Mouse (Mus musculus) C2C12 (cell line): ENCODE measurements at regions not wholly inside any gene's neighbourhood (a gene's known extent, or its start where the extent isn't known, plus 50 kb on each side); places are given as distances from the start of the nearest gene placed in this dataset.

Experiments
- H3K27me3 ChIP-seq: one replicate; pipeline ENCODE4 v1.6.1; 2011; ENCODE audit not compliant: control insufficient read depth, insufficient read depth, insufficient read length
- H3K36me3 ChIP-seq: one replicate; pipeline ENCODE4 v1.6.1; 2011; ENCODE audit not compliant: control insufficient read depth, insufficient read depth
- H3K4me3 ChIP-seq: one replicate; pipeline ENCODE4 v1.5.1; 2011; ENCODE audit warnings: mild to moderate bottlenecking, control low read depth; ENCODE audit not compliant: poor library complexity, insufficient read depth, severe bottlenecking
- H3K79me2 ChIP-seq: one replicate; pipeline ENCODE4 v1.6.1; 2011; ENCODE audit not compliant: control insufficient read depth, insufficient read depth
- H3K79me3 ChIP-seq: one replicate; pipeline ENCODE4 v1.6.1; 2011; ENCODE audit warnings: low read depth, control low read depth
- H3ac ChIP-seq: one replicate; pipeline ENCODE3; 2011; ENCODE audit warnings: low read depth; ENCODE audit not compliant: control insufficient read depth, insufficient read length
- CEBPB ChIP-seq: IDR thresholded peaks from one replicate; pipeline ENCODE4 v1.6.1; 2011; ENCODE audit warnings: low read depth, mild to moderate bottlenecking, control low read depth, moderate library complexity
- CTCF ChIP-seq: IDR thresholded peaks from one replicate; pipeline ENCODE4 v1.5.1; 2011; ENCODE audit not compliant: control insufficient read depth, insufficient read depth, insufficient read length
- FOSL1 ChIP-seq: IDR thresholded peaks from one replicate; pipeline ENCODE4 v1.8.0; 2011; ENCODE audit warnings: mild to moderate bottlenecking, low read length; ENCODE audit not compliant: poor library complexity, insufficient read depth, severe bottlenecking
- MAX ChIP-seq: IDR thresholded peaks from one replicate; pipeline ENCODE4 v1.6.1; 2011; ENCODE audit warnings: mild to moderate bottlenecking, control low read depth
- MYOD1 ChIP-seq: IDR thresholded peaks from one replicate; pipeline ENCODE4 v1.6.1; 2011; ENCODE audit warnings: low read depth; ENCODE audit not compliant: control insufficient read depth, insufficient read length
- MYOG ChIP-seq: IDR thresholded peaks from one replicate; pipeline ENCODE4 v1.6.1; 2011; ENCODE audit not compliant: control insufficient read depth, insufficient read length; ENCODE audit errors: extremely low read depth
- USF1 ChIP-seq: IDR thresholded peaks from one replicate; pipeline ENCODE4 v1.6.1; 2011; ENCODE audit warnings: low read depth, mild to moderate bottlenecking, control low read depth, moderate library complexity

- H3K4me3 ChIP-seq, result no peak overlapping the region
- H3K79me2 ChIP-seq, result no peaks in the 10 kb centered on the region
- no peaks in the 10 kb centered on the region for H3K27me3 ChIP-seq
- no peak overlapping the region for H3ac ChIP-seq
- H3K79me3 ChIP-seq, result no peaks in the 10 kb centered on the region
- no peaks in the 10 kb centered on the region for H3K36me3 ChIP-seq
- no peak for TF ChIP-seq MYOG
- no peak for TF ChIP-seq CEBPB
- TF ChIP-seq MAX, result no peak
- TF ChIP-seq FOSL1, result no peak
- no peak for TF ChIP-seq MYOD1
- TF ChIP-seq USF1, result no peak
- TF ChIP-seq CTCF, result no peak
Measured at GRCm38 (mm10) chr11:17665624-17666552, 287.8 kb downstream of the Etaa1 start.

- Histone ChIP-seq H3K79me3 (no peaks in the 10 kb centered on the region), H3K79me2 (no peaks in the 10 kb centered on the region), H3K36me3 (no peaks in the 10 kb centered on the region), H3K27me3 (no peaks in the 10 kb centered on the region), H3ac (no peak overlapping the region), H3K4me3 (no peak overlapping the region)
- TF ChIP-seq FOSL1 (peak; percentile 5), USF1 (no peak)
Measured at GRCm38 (mm10) chr11:17680998-17681397, 272.7 kb downstream of the Etaa1 start.

- H3ac ChIP-seq, result no peak overlapping the region
- no peaks in the 10 kb centered on the region for H3K36me3 ChIP-seq
- H3K79me2 ChIP-seq, result no peaks in the 10 kb centered on the region
- H3K27me3 ChIP-seq, result no peaks in the 10 kb centered on the region
- H3K4me3 ChIP-seq, result no peak overlapping the region
- TF ChIP-seq MYOG, result no peak
- no peak for TF ChIP-seq MYOD1
- peak; percentile 9 for TF ChIP-seq CTCF
- no peak for TF ChIP-seq USF1
- TF ChIP-seq CEBPB, result peak; percentile 78
- TF ChIP-seq FOSL1, result no peak
- TF ChIP-seq MAX, result no peak
- H3K79me3 ChIP-seq, result no peaks in the 10 kb centered on the region
Measured at GRCm38 (mm10) chr11:17685711-17686113, 268.0 kb downstream of the Etaa1 start.

GRCm38 (mm10) chr11:17686806-17687205 lies 266.9 kb downstream of the Etaa1 start:
- Histone ChIP-seq H3K79me3 (no peaks in the 10 kb centered on the region), H3K27me3 (no peaks in the 10 kb centered on the region), H3K79me2 (no peaks in the 10 kb centered on the region), H3ac (no peak overlapping the region), H3K36me3 (no peaks in the 10 kb centered on the region), H3K4me3 (no peak overlapping the region)
- no peak for TF ChIP-seq MYOG
- no peak for TF ChIP-seq FOSL1
- no peak for TF ChIP-seq CTCF
- TF ChIP-seq MYOD1, result no peak
- no peak for TF ChIP-seq CEBPB
- no peak for TF ChIP-seq USF1
- no peak for TF ChIP-seq MAX

- no peaks in the 10 kb centered on the region for H3K27me3 ChIP-seq
- H3K36me3 ChIP-seq, result no peaks in the 10 kb centered on the region
- H3ac ChIP-seq, result no peak overlapping the region
- no peaks in the 10 kb centered on the region for H3K79me3 ChIP-seq
- TF ChIP-seq CEBPB (no peak), USF1 (no peak), CTCF (no peak), MYOD1 (no peak)
- H3K4me3 ChIP-seq, result no peak overlapping the region
- no peaks in the 10 kb centered on the region for H3K79me2 ChIP-seq
Measured at GRCm38 (mm10) chr11:17694145-17694544, 259.5 kb downstream of the Etaa1 start.

- no peaks in the 10 kb centered on the region for H3K79me2 ChIP-seq
- H3K36me3 ChIP-seq, result no peaks in the 10 kb centered on the region
- no peaks in the 10 kb centered on the region for H3K27me3 ChIP-seq
- H3K4me3 ChIP-seq, result no peak overlapping the region
- TF ChIP-seq FOSL1, result no peak
- no peak for TF ChIP-seq MAX
- no peak for TF ChIP-seq USF1
- TF ChIP-seq CEBPB, result no peak
- TF ChIP-seq MYOG, result no peak
- no peak for TF ChIP-seq CTCF
- TF ChIP-seq MYOD1, result no peak
- no peaks in the 10 kb centered on the region for H3K79me3 ChIP-seq
- no peak overlapping the region for H3ac ChIP-seq
Measured at GRCm38 (mm10) chr11:17708769-17709168, 244.9 kb downstream of the Etaa1 start.
